Mouse (Mus musculus) gonadal fat pad, adult 2 months (tissue): ENCODE results near the gene Phex. TPM values are rescaled to one million over a fixed set of nuclear protein-coding genes. Genes with fewer than 3 reads are reported as not detected.

ENCODE experiments used
- DNase-seq: peaks from one replicate; pipeline ENCODE4 v3.0.0-alpha.2; 2012; ENCODE audit warnings: low read depth
- polyA plus RNA-seq: library from polyadenylated mRNA; depleted of rRNA; stranded (reverse); fragments of >200 nt; gene quantifications from 2 replicates; pipeline ENCODE4 v1.2.3, GENCODE M21; 2012; rRNA removed

The Phex gene
- polyA plus RNA-seq, 1 experiment: 0.05 TPM

DNA sequence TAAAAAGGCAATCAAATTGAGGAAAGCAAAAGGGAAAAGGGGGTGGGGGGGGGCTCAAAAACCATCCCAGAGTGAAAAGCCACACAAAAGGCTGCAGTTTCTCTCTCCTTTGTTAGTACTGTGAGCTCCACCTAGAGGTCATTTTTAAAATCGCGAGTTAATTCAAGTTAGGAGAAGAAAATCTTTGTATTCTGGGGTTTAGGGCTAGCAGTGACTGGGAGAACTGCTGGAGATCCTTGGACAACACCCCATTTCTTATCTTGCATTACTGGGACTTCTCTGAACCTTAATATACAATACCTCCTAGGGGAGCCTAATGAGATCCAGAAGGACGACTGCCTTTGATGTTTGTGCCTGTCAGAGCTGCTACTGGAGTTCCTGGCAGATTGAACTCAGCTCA, 107.7 kb downstream of the Phex start:
- DNase-seq: no peak

DNA sequence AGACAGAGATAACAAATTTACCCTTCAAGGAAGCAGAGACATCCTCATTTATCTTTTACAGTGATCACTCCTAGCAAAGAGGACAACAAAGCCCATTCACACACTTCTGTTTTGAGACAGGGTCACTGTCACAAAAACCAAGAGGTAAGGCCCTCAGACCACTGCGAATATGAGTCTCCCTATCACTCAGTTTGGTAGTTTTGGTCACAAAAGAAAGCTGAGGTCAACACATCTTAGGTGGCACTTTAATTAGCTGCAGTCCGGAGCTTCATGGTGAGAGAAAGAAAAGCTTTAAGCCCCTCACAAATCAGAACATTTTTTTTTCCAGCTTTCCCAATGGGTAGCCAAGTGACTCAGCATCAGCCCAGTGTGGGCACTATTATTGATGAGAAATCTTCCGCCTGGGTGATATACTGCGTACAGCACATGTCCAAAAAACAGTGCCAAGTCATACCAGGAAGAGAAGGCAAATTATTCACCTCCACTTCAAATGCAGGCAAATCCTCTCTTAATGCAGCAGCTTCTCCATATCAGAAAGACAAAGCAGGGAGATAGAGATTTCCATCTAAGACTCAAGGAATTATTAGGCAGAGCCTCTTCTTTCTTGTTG, 108.2 kb downstream of the Phex start:
- DNase-seq: no peak

DNA sequence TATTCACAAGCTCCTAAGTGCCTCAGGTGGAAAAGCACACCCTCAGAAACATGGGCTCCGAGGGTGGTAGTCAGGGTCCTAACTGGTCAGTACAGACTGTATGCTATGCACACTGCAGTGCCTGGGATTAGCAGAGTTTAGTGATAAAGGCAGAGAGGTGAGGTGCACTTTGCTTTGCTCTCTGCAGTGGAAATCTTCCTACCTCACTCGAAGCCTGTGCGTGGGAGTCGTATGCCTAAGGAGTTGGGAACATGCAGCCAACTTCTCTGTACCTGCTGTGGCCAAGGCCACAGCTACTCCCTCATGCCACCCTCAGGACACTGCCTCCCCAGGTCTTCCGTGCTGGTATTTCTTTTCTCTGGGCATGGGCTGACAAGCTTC, 109.3 kb downstream of the Phex start:
- no peak for DNase-seq

DNA sequence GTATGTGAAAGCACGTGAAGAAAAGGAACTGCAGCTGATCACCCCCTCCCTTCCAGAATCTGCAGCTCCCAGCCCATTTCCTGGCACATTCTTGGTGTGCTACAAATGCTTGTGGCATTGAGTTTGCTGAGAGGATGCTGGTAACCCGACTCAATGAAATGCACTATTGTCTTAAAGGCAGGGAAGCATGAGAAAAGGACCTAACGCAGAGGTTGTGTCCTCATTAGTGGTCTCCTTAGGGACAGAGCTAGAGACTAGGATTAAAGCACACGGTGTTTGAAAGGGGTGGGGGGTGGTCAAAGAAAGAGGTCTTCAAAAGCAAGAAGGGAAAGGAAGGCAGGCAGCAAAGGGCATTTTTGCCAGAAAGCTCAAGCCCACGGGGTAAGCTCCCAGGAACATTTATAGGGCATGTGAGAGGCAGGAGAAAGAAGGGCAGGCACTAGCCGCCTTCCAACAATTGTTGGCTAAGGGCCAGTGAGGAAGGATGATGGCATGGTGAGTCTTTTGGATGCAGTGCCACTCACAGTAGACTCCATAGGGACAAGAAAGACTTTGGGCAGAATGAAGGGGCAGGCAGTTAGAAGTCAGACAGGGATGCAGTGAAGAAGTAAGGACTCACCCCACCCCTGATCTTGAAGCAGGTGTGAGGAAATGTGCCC, 109.8 kb downstream of the Phex start:
- no peak for DNase-seq

DNA sequence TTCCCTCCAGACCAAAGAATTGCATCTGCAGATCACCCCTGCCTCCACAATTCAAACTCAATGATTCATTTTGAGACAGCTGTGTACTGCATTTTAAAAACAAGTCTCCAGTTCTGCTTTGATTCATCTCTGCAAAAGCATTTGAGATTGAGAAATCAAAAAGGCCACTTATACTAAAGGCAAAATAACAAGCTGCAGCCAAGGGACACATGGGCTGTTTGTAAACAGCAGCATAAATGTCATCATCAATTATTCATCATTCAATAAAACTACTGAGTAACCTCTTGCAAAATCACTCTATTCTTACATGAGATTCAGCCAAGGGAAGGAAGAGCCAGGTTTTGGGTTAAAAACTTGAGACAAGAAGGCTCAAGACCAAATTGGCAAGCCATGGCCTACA, 122.7 kb downstream of the Phex start:
- no peak for DNase-seq

DNA sequence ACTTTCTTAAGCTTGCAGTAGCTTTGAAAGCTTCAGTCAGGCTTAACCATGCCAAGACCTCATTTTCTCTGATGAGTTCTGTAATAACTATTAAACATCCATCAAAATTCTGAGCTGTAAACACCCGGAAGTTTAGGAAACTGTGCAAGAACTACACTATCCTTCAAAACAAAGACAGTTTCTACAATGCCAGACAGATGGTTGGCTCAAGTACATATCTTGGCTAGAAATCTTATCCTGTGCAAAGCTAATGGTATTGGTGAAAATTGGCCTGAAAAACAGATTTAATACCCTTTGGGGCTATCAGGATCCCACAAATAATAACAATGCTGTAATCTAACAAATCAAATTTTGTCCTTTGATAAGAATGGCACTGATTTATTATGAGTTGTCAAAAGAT, 138.5 kb downstream of the Phex start:
- DNase-seq: no peak

DNA sequence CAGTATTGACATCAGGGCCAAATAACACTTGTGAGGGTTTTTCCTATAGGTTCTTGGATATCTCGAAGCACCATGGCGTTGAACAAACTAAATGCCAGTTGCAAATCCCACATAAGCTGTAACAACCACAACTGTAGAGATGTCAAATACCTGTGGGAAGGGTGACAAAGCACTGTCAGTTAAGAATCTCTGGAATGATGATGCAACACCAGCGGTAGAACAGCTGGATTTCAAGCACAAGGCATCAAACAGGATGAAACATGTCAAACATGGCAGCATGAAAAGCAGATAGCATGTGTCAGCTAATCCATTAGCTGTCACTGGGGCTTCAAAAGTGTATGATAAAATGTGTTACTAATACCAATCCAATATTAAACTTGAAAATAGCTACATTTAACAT, 141.8 kb downstream of the Phex start:
- DNase-seq: peak; percentile 6

DNA sequence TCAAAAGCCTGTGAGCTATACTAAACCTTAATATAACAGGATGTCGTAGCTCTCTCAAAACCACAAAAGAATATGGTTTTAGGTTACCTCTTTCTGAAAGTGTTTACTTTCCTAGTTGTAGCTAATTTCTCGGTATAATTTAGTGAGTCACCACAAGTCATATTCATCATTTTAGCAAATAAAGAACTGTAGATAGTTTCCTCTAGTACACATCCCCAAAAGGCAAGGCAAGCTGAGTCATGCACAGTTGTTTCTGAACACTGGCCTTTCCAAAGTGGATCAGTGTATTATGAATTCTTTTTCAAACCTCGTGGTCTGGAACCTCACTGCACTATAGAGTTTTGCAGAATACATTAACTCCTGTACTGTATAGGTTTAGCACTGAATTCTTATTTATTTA, 143.5 kb downstream of the Phex start:
- DNase-seq: no peak

DNA sequence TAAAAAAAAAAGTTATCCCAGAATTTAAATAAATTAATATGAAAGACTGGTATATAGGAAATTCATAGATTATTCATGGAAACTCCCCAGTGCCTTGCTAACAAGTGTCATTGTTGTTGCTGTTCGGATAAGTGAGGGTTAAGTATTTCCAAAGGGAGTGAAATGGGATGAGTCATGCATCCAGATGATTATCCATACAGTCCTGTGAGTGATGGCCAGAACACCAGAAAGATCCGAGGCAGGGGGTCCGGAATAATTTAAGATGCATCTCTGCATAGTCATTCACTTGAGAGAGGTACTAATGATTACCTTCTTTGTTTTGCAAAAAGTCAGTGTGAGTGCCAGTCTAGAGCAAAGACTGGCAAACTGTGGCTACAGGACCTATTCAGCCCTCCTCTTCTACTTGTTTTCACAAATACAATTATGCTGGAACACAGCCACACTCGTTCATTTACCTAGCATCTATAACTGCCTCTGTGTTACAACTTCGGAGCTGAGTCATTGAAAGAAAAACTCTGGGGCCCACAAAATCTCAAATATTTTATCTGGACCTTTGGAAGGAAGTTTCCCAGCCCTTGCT, 145.3 kb downstream of the Phex start:
- no peak for DNase-seq

DNA sequence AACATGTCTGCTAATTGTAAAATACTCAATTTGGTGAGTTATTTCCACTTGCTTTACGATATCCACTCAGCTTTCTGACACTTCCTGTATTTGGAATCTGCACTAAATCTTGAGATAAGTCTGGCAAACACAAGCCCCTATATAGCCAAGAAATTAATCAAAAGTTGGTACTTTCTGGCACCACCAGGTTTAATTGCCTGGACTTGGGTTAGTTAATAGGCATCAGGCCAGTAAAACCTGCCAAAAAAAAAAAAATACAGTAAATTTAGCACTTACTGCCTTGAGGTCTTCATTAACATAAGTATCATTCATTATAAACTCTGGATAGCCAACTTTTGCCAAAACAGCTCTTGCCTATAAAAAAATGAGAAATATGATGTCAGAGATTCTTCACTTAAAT, 147.0 kb downstream of the Phex start:
- no peak for DNase-seq

DNA sequence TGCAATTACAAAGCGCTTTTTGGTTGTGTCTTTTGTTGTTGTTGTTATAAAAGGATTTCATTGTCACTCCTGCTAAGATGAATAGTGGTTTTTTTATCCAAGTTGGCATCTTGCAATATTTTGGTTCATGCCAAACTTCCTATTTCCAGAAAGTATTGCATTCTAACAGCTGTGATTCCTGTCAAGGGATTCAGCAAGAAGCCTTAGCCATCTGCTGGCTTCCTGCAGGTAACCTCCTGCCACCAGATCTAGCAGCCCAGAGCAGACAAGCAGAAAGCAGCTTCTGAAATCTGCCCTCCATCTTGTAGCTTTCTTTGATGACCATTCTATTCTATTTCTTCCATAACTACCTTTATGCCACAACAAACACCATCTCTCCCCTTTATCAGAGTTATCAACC, 212.4 kb downstream of the Phex start:
- no peak for DNase-seq

DNA sequence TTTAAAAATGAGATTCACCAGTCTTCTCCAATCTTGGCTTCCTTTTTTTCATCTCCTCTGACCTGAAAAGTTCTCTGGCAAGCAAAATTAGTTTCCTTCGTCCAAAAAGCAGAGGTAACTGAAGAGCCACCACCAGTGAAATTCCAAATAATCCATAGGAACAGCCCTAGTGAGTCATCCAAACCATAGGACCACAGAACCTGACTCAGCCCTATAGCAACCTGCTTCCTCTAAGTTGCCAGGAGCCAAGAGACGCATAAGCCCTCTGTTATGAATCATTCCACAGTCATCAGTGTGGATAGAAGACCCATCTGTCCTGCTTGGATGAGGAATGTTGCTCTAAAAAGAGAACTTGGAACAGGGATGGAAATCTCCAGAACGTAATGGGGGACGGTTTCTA, 230.9 kb downstream of the Phex start:
- DNase-seq: no peak

DNA sequence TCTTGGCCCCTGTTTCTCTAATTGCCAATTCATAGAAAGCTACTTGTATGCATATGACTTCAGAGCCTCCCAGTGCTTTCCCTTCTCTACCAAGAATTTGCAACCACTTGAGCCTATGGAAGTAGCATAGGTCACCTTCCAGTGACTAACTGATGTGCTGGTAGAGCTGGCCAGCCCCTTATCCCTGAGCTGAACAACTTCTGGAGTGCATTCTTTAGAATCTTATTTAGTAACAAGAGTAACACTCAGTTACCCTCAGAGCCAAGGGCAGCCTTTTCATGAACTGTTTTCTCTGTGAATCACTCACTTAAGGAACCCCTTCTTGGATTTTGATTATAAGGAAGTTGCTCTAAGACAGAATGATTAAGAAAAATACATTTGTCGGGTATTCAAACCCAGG, 234.3 kb downstream of the Phex start:
- DNase-seq: no peak

DNA sequence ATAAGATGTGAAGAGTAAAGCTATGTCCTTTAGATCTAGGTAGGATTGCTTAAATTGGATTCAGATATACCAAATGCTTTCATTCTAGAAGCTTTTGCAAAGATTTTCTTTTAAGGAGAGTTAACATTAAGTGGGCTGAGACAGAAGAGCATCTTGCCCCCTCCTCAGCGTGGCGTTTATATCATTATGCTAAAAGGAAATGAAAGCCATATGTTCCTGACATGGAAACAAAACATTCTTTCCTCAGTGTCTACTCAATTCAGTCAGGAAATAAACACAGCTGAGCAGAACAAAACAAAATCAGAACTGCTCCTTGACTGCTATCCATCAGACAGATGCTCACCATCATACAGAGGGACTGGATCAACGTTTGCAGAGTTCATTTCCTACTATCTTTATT, 251.0 kb downstream of the Phex start:
- DNase-seq: no peak

DNA sequence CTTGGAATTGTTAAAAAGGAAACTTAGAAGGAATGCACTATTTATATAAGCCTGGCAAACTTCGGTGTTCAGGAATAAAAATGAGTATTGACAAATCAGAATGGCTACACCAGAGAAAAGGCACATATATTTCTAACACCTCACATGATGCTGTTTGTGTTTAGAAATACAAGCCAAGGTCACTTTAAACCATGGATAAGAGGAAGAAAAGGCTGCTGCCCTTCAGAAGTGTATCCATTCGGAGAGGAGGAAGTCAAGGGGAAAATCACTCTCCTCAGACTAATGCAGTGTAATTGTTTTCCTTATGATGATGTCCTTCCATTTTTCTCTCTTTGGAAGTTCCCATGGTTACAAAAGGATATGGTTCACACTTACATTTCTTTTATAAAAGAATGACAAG, 251.7 kb downstream of the Phex start:
- DNase-seq: no peak

DNA sequence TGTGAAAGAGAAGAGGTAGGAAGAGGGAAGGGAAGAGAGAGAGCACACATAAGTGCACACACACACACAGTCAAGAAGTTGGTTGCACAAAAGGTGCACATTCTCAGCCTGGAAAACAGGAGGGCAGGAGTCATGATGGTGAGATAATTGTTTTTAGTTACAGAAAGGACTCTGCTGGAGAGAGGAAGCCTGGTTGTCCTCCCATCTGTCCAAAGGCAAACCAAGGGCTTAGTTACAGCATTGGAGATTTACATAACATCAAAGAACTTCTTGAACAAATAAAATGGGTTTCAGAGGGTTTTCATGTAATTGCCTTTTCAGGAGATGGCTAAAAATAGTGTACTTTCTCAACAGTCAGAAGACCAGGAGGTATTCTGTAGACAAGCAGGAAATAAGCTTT, 270.4 kb downstream of the Phex start:
- DNase-seq: no peak

DNA sequence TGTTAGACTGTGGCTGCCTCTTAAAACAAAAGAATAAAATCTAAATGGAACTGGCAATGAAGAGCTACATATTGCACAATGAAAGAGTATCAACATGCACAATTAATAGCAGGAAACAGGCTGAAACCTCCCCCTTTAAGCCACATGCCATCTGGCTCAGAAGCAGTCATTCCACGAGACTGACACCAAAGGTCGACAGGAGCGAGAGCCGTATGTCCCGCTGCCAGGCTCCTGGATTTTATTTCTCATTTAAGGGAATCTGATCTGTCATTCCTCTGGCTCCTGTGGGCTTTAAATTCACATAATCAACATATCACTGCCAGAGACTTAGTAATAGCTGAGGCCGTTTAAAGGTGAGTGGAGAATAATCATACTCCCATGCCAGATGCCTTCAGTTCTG, 275.5 kb downstream of the Phex start:
- DNase-seq: no peak

Other genes starting within 250 kb of the Phex start
- 5.2 and 5.7 TPM in 2 replicates for gene Sms, start 77.0 kb upstream of the Phex start, polyA plus RNA-seq
- gene Yy2, start 153.7 kb upstream of the Phex start, polyA plus RNA-seq: not detected in 2 replicates
- gene Mbtps2, start 183.4 kb upstream of the Phex start, polyA plus RNA-seq: 7.7 and 11.6 TPM in 2 replicates